Mouse (Mus musculus): ENCODE results near the gene Stxbp4.

- no peak for TF ChIP-seq GATA1 (IDR thresholded peaks at IDR 0.05; ENCODE audit: borderline replicate concordance, low read length)
- no peak for TF ChIP-seq FLI1 (IDR thresholded peaks at IDR 0.05; ENCODE audit: low read length)
Observed at GRCm38 (mm10) chr11:90553963-90554362, 83.9 kb downstream of the Stxbp4 start.
